Mouse (Mus musculus) forebrain, embryonic 16.5 days (tissue): Measurements from ENCODE around the gene Uqcc3. TPM values are rescaled to one million over a fixed set of nuclear protein-coding genes. Genes with fewer than 3 reads are reported as not detected.

ENCODE experiments used
- ATAC-seq: fragments of 200-750 bp; cut with Nextera tagmentation; 2 replicates; pipeline ENCODE4 v1.8.0; 2017; ENCODE audit warnings: mild to moderate bottlenecking, moderate library complexity
- H3K27ac ChIP-seq: fragments of 300-500 bp; sonication (generic); 2 replicates; pipeline ENCODE4 v1.5.1; 2014; ENCODE audit warnings: low read length, control low read depth
- H3K27me3 ChIP-seq: fragments of 300-500 bp; sonication (generic); replicated peaks from 2 replicates; pipeline ENCODE4 v1.6.1; 2014; ENCODE audit warnings: low read length; ENCODE audit not compliant: control insufficient read depth, insufficient read depth
- H3K36me3 ChIP-seq: fragments of 300-500 bp; sonication (generic); 2 replicates; pipeline ENCODE4 v1.6.1; 2014; ENCODE audit not compliant: control insufficient read depth, insufficient read depth
- H3K4me1 ChIP-seq: fragments of 300-500 bp; sonication (generic); replicated peaks from 2 replicates; pipeline ENCODE4 v1.6.1; 2014; ENCODE audit warnings: low read length; ENCODE audit not compliant: control insufficient read depth, insufficient read depth
- H3K4me2 ChIP-seq: fragments of 300-500 bp; sonication (generic); 2 replicates; pipeline ENCODE4 v1.6.1; 2014; ENCODE audit warnings: mild to moderate bottlenecking, low read length, control low read depth
- H3K4me3 ChIP-seq: fragments of 300-500 bp; sonication (generic); replicated peaks from 2 replicates; pipeline ENCODE4 v1.5.1; 2014; ENCODE audit warnings: mild to moderate bottlenecking, low read length, control low read depth
- H3K9ac ChIP-seq: fragments of 300-500 bp; sonication (generic); replicated peaks from 2 replicates; pipeline ENCODE4 v1.6.1; 2014; ENCODE audit warnings: low read depth, low read length, control low read depth
- H3K9me3 ChIP-seq: fragments of 300-500 bp; sonication (generic); 2 replicates; pipeline ENCODE4 v1.6.1; 2016; ENCODE audit warnings: low read length; ENCODE audit not compliant: control insufficient read depth
- WGBS: fragments of 180-500 bp; shearing (Covaris S2); extraction: QIAGEN DNeasy Blood & Tissue Kit; methylation state at CpG from one replicate; pipeline ENCODE4 v1.1.7; 2014; 5-methylcytosine and 5-hydroxymethylcytosine counted together
- polyA plus RNA-seq: library from polyadenylated mRNA; unstranded; fragments of >200 nt; fragmentation: Nextera tagmentation; extraction: Ambion mirVana; gene quantifications from 2 replicates; pipeline ENCODE4 v1.2.1, GENCODE M21; 2015

Gene Uqcc3
- polyA plus RNA-seq, 1 experiment from 2014 or later = 53.5 TPM

GRCm38 (mm10) chr19:8920073-8920736 is 39.5 kb upstream of the Uqcc3 start, which contains the start of gene B3gat3:
Gene B3gat3 (plus strand): TSS chr19:8920374.
- WGBS = 2% methylated on average over 48 of the region's 50 CpGs
- Histone ChIP-seq H3K36me3 (peaks cover 18% of the 10 kb centered on the region), H3K4me2 (peak within 1 kb of the TSS; percentile 92), H3K4me3 (peak within 1 kb of the TSS; percentile 91), H3K9me3 (no peaks in the 10 kb centered on the region), H3K9ac (peak within 1 kb of the TSS; percentile 91), H3K4me1 (peaks cover 17% of the 10 kb centered on the region), H3K27me3 (no peaks in the 10 kb centered on the region), H3K27ac (peak within 1 kb of the TSS; percentile 63)
- peak; percentile 97 for ATAC-seq

- no peak for ATAC-seq
- H3K9me3 ChIP-seq = no peaks in the 10 kb centered on the region
- peak overlapping the region; percentile 91 for H3K4me3 ChIP-seq
- no peak overlapping the region; the same call in 1 of the 2 replicates for H3K9ac ChIP-seq
- H3K4me2 ChIP-seq = peak overlapping the region; percentile 92
- H3K4me1 ChIP-seq = peaks cover 17% of the 10 kb centered on the region
- H3K27ac ChIP-seq = peak overlapping the region; percentile 63
- WGBS = 70% methylated on average over 6 of the region's 6 CpGs
- no peaks in the 10 kb centered on the region for H3K27me3 ChIP-seq
- peaks cover 22% of the 10 kb centered on the region for H3K36me3 ChIP-seq
Observed at GRCm38 (mm10) chr19:8919684-8920072, 39.0 kb upstream of the Uqcc3 start.

GRCm38 (mm10) chr19:8919000-8919399 is 38.3 kb upstream of the Uqcc3 start:
- Histone ChIP-seq H3K4me1 (peaks cover 17% of the 10 kb centered on the region), H3K4me3 (no peak overlapping the region), H3K4me2 (no peak overlapping the region), H3K27me3 (no peaks in the 10 kb centered on the region), H3K9me3 (no peaks in the 10 kb centered on the region), H3K27ac (no peak overlapping the region), H3K36me3 (peaks cover 27% of the 10 kb centered on the region), H3K9ac (no peak overlapping the region)
- no peak for ATAC-seq
- WGBS = 87% methylated on average over 3 of the region's 3 CpGs

GRCm38 (mm10) chr19:8914212-8914611 is 33.5 kb upstream of the Uqcc3 start:
- WGBS = 98% methylated on average over 3 of the region's 3 CpGs
- no peaks in the 10 kb centered on the region for H3K4me1 ChIP-seq
- no peak overlapping the region for H3K4me3 ChIP-seq
- no peak overlapping the region for H3K9ac ChIP-seq
- no peaks in the 10 kb centered on the region for H3K9me3 ChIP-seq
- H3K36me3 ChIP-seq = peaks cover 65% of the 10 kb centered on the region
- no peak for ATAC-seq
- H3K27me3 ChIP-seq = no peaks in the 10 kb centered on the region
- no peak overlapping the region for H3K27ac ChIP-seq
- H3K4me2 ChIP-seq = no peak overlapping the region

- H3K27ac ChIP-seq = no peak overlapping the region
- H3K36me3 ChIP-seq = peaks cover 84% of the 10 kb centered on the region
- no peak overlapping the region for H3K4me3 ChIP-seq
- no peak overlapping the region for H3K4me2 ChIP-seq
- H3K4me1 ChIP-seq = no peaks in the 10 kb centered on the region
- no peaks in the 10 kb centered on the region for H3K9me3 ChIP-seq
- ATAC-seq = no peak
- 96% methylated on average over 5 of the region's 5 CpGs for WGBS
- no peak overlapping the region for H3K9ac ChIP-seq
- H3K27me3 ChIP-seq = no peaks in the 10 kb centered on the region
Observed at GRCm38 (mm10) chr19:8911810-8912209, 31.1 kb upstream of the Uqcc3 start.

GRCm38 (mm10) chr19:8908531-8908930 is 27.8 kb upstream of the Uqcc3 start:
- no peaks in the 10 kb centered on the region for H3K4me1 ChIP-seq
- H3K9ac ChIP-seq = no peak overlapping the region
- 86% methylated on average over 6 of the region's 6 CpGs for WGBS
- H3K27ac ChIP-seq = no peak overlapping the region
- H3K36me3 ChIP-seq = peaks cover 78% of the 10 kb centered on the region
- no peak for ATAC-seq
- no peaks in the 10 kb centered on the region for H3K9me3 ChIP-seq
- no peaks in the 10 kb centered on the region for H3K27me3 ChIP-seq
- no peak overlapping the region for H3K4me3 ChIP-seq
- H3K4me2 ChIP-seq = no peak overlapping the region

GRCm38 (mm10) chr19:8903412-8903811 is 22.7 kb upstream of the Uqcc3 start:
- H3K9me3 ChIP-seq = no peaks in the 10 kb centered on the region
- no peak overlapping the region for H3K27ac ChIP-seq
- peaks cover 45% of the 10 kb centered on the region for H3K36me3 ChIP-seq
- H3K27me3 ChIP-seq = no peaks in the 10 kb centered on the region
- 95% methylated on average over 5 of the region's 5 CpGs for WGBS
- no peak overlapping the region for H3K9ac ChIP-seq
- peaks cover 12% of the 10 kb centered on the region for H3K4me1 ChIP-seq
- H3K4me3 ChIP-seq = no peak overlapping the region
- no peak overlapping the region for H3K4me2 ChIP-seq
- no peak for ATAC-seq

- Histone ChIP-seq H3K4me3 (peak overlapping the region; percentile 98), H3K9me3 (no peaks in the 10 kb centered on the region), H3K27ac (no peak overlapping the region), H3K9ac (peak overlapping the region; percentile 96; the same call in 1 of the 2 replicates), H3K36me3 (peaks cover 11% of the 10 kb centered on the region), H3K4me1 (peaks cover 23% of the 10 kb centered on the region), H3K27me3 (no peaks in the 10 kb centered on the region), H3K4me2 (peak overlapping the region; percentile 97)
- no peak for ATAC-seq
- 54% methylated on average over 3 of the region's 3 CpGs for WGBS
Observed at GRCm38 (mm10) chr19:8899079-8899478, 18.4 kb upstream of the Uqcc3 start.

GRCm38 (mm10) chr19:8898576-8898975 is 17.9 kb upstream of the Uqcc3 start:
- Histone ChIP-seq H3K36me3 (peaks cover 8% of the 10 kb centered on the region), H3K4me3 (peak overlapping the region; percentile 98), H3K4me2 (peak overlapping the region; percentile 97), H3K9me3 (no peaks in the 10 kb centered on the region), H3K27ac (peak overlapping the region; percentile 76), H3K27me3 (no peaks in the 10 kb centered on the region), H3K4me1 (peaks cover 27% of the 10 kb centered on the region), H3K9ac (peak overlapping the region; percentile 96)
- no peak for ATAC-seq
- 11% methylated on average over 13 of the region's 13 CpGs for WGBS
